Mouse (Mus musculus): ENCODE results near the gene Foxm1. TPM values are rescaled to one million over a fixed set of nuclear protein-coding genes. Genes with fewer than 3 reads are reported as not detected.
"Not testable (repeated sequence)": the region's sequence is repeated elsewhere in the genome, so short reads cannot be mapped to it uniquely, and the experiment has no call there.

Foxm1 gene
- polyA plus RNA-seq, 1 experiment, result 10.8 TPM

DNA sequence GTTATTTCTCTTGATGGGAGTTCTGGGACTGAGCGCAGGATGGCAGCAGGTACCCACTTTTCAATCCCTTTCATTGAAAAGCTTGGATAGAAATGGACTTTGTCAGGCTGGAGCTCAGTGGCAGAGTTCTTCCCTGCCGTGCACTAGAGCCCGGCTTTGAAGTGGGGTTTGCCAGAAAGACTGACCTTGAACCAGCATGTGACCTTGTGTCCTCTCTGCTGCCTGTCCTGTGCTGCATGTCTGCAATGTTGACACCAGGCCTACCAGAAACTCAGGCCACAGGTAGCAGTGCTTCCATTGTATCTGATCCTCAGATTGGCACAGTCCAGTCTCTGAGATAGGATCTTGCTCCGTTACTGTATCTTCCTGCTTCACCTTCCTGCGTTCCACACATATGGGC, 7.3 kb downstream of the Foxm1 start:
- DNase-seq (ENCODE audit: low read depth in 1 of 2, low spot score in 2 of 2), result no peak
- Histone ChIP-seq H3K27me3 (ENCODE audit: control insufficient read depth, insufficient read depth, low read length) (no peaks in the 10 kb centered on the region), H3K36me3 (ENCODE audit: control insufficient read depth, insufficient read depth, low read length) (peaks cover 8% of the 10 kb centered on the region), H3K4me1 (ENCODE audit: control insufficient read depth, insufficient read depth, insufficient read length) (no peaks in the 10 kb centered on the region), H3K4me3 (ENCODE audit: extremely low read depth, insufficient read depth, insufficient read length) (no peak overlapping the region), H3K27ac (ENCODE audit: insufficient read depth, low read length) (no peak overlapping the region)
- no peak for TF ChIP-seq POLR2A (IDR thresholded peaks at IDR 0.05; ENCODE audit: low read depth, low read length)
- TF ChIP-seq CTCF (IDR thresholded peaks at IDR 0.05; ENCODE audit: extremely low read depth, insufficient read depth, insufficient read length, insufficient replicate concordance), result no peak
- 98% methylated on average over 5 of the region's 5 CpGs for WGBS

DNA sequence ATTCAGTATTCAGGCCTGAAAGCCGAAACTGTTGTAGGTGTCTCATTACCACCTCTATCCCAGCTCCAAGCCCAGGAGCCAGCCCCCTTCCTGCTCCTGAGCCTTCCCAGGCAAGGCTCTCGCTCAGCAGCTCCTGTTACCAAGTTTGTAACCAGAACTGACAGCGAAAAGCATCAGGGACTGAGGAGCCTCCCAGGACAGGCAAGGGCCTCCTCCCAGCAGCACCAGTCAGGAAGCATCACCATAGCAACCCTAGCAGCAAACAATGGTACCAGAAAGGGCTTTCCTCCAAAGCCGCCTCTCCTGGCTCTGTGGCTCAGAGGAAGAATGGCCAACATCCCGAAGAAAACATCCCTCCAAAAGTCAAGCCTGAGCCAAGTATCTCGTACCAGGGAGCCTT, 12.4 kb downstream of the Foxm1 start, which contains the start of the genes Tex52 and Gm44596:
Tex52 (plus strand) TSS at position 265 of the 400 bp plus-strand sequence.
Gm44596 (plus strand) TSS at position 312 of the 400 bp plus-strand sequence.
- no peak within 1 kb of the TSS for H3K27ac ChIP-seq (ENCODE audit: insufficient read depth, low read length)
- H3K27me3 ChIP-seq (ENCODE audit: control insufficient read depth, insufficient read depth, low read length), result no peaks in the 10 kb centered on the region
- H3K4me3 ChIP-seq (ENCODE audit: extremely low read depth, insufficient read depth, insufficient read length), result no peak within 1 kb of the TSS
- peaks cover 8% of the 10 kb centered on the region for H3K36me3 ChIP-seq (ENCODE audit: control insufficient read depth, insufficient read depth, low read length)
- TF ChIP-seq POLR2A (IDR thresholded peaks at IDR 0.05; ENCODE audit: low read depth, low read length) (no peak), CTCF (IDR thresholded peaks at IDR 0.05; ENCODE audit: extremely low read depth, insufficient read depth, insufficient read length, insufficient replicate concordance) (no peak)
- peaks cover 5% of the 10 kb centered on the region; the same call in 1 of the 2 replicates for H3K4me1 ChIP-seq (ENCODE audit: control insufficient read depth, insufficient read depth, insufficient read length)
- 88% methylated on average over 6 of the region's 6 CpGs for WGBS
- DNase-seq (ENCODE audit: low read depth in 1 of 2, low spot score in 2 of 2), result no peak

DNA sequence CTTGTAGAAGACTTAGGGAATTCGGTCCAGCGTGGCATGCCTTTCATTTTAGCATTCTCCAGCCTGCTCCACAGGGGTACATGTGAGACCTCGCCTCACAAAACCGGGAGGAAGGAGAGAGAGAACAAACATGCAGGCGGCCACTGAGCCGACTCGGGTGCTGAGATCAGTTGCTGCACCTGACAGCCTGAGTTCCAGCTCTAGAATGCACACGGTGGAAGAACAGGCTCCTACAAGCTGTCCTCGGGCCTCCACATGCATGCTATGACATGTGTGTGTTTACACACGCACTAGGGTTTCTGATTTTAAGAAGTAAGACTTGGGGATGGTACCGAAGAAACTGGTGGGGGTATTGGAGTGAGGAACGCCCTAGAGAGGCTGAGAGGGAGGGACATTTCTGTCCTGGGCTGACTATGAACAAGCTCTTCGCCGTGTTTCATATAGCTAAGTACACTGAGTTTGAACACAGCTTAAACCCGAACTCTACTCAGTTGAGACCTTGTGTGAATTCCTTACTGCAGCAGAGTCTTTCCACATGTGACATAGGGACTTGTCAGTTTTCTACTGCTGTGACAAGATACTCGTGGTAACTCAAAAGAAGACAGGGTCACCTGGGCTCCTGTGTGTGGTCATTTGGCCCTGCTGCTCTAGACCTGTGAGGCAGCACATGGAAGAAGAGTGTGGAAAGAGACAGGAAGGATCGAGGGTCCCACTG, 13.8 kb downstream of the Foxm1 start:
- peaks cover 7% of the 10 kb centered on the region; the same call in 1 of the 2 replicates for H3K4me1 ChIP-seq (ENCODE audit: control insufficient read depth, insufficient read depth, insufficient read length)
- no peak for TF ChIP-seq CTCF (IDR thresholded peaks at IDR 0.05; ENCODE audit: extremely low read depth, insufficient read depth, insufficient read length, insufficient replicate concordance)
- no peak for TF ChIP-seq POLR2A (IDR thresholded peaks at IDR 0.05; ENCODE audit: low read depth, low read length)
- DNase-seq (ENCODE audit: low read depth in 1 of 2, low spot score in 2 of 2), result no peak
- peaks cover 8% of the 10 kb centered on the region for H3K36me3 ChIP-seq (ENCODE audit: control insufficient read depth, insufficient read depth, low read length)
- no peaks in the 10 kb centered on the region for H3K27me3 ChIP-seq (ENCODE audit: control insufficient read depth, insufficient read depth, low read length)
- H3K27ac ChIP-seq (ENCODE audit: insufficient read depth, low read length), result no peak overlapping the region
- H3K4me3 ChIP-seq (ENCODE audit: extremely low read depth, insufficient read depth, insufficient read length), result no peak overlapping the region
- WGBS, result 95% methylated on average over 17 of the region's 17 CpGs

DNA sequence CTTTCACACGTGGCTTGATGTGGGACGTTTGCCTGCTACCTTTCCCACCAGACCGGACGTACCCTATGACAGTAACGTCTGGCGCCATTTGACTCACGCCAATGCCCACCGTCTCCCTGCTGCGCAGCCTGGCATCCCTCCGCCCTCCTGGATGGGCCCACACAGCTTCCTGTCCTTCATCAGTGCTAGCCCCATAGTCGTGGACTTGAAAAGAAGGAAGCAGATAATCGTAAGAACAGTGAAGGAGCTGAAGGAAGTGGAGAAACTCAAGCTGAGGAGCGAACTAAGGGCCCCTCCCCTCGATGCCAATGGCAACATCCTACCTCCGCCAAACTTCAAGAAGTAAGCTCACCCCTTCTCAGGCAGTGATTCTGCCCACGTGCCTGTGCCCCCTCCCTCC, 16.9 kb downstream of the Foxm1 start:
- no peaks in the 10 kb centered on the region for H3K36me3 ChIP-seq (ENCODE audit: control insufficient read depth, insufficient read depth, low read length)
- DNase-seq (ENCODE audit: low read depth in 1 of 2, low spot score in 2 of 2), result no peak
- no peaks in the 10 kb centered on the region for H3K27me3 ChIP-seq (ENCODE audit: control insufficient read depth, insufficient read depth, low read length)
- 67% methylated on average over 16 of the region's 16 CpGs for whole genome bisulfite sequencing
- H3K27ac ChIP-seq (ENCODE audit: insufficient read depth, low read length), result no peak overlapping the region
- TF ChIP-seq POLR2A (IDR thresholded peaks at IDR 0.05; ENCODE audit: low read depth, low read length), result no peak
- TF ChIP-seq CTCF (IDR thresholded peaks at IDR 0.05; ENCODE audit: extremely low read depth, insufficient read depth, insufficient read length, insufficient replicate concordance), result no peak
- H3K4me3 ChIP-seq (ENCODE audit: extremely low read depth, insufficient read depth, insufficient read length), result no peak overlapping the region
- H3K4me1 ChIP-seq (ENCODE audit: control insufficient read depth, insufficient read depth, insufficient read length), result peaks cover 14% of the 10 kb centered on the region; the same call in 1 of the 2 replicates

DNA sequence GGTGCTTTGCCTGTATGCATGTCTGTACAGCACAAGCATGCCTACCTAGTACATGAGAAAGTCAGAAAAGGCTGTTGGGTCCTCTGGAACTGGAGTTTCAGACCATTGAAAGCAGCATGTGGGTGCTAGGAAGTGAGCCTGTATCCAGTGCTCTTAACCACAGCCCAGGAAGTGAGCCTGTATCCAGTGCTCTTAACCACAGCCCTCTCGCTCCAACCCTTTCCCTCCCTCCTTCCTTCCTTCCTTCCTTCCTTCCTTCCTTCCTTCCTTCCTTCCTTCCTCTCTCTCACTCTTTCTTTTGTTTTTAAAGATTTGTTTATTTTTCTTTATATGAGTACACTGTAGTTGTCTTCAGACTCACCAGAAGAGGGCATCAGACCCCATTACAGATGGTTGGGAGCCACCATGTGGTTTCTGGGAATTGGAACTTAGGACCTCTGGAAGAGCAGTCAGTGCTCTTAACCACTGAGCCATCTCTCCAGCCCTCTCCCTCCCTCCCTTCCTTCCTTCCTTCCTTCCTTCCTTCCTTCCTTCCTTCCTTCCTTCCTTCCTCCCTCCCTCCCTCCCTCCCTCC, 17.9 kb downstream of the Foxm1 start:
- WGBS, result 11% methylated on average over 1 of the region's 1 CpGs
- DNase-seq (ENCODE audit: low read depth in 1 of 2, low spot score in 2 of 2); H3K36me3 ChIP-seq (ENCODE audit: control insufficient read depth, insufficient read depth, low read length); H3K27ac ChIP-seq (ENCODE audit: insufficient read depth, low read length); H3K27me3 ChIP-seq (ENCODE audit: control insufficient read depth, insufficient read depth, low read length); H3K4me3 ChIP-seq (ENCODE audit: extremely low read depth, insufficient read depth, insufficient read length): not testable (repeated sequence)
- peaks cover 14% of the 10 kb centered on the region; the same call in 1 of the 2 replicates for H3K4me1 ChIP-seq (ENCODE audit: control insufficient read depth, insufficient read depth, insufficient read length)

DNA sequence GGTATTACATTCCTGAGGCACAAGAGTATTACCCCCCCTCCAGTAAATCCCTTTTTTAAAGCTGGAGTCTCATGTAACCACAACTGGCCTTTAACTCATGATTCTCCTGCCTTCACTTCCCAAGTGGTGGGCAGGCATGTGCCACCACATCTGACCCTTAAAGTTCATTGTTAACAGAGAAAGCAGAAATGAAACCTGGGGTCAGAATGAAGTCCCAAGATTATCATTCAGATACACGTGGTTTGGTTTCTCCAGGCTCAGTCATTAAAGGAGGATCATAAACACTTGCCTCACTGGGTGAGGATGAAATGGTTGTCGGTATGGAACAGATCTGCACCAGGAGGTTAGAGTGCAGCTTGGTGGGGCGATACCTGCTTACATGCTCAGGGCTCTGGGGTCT, 18.5 kb downstream of the Foxm1 start:
- no peak for TF ChIP-seq POLR2A (IDR thresholded peaks at IDR 0.05; ENCODE audit: low read depth, low read length)
- no peak for TF ChIP-seq CTCF (IDR thresholded peaks at IDR 0.05; ENCODE audit: extremely low read depth, insufficient read depth, insufficient read length, insufficient replicate concordance)
- DNase-seq (ENCODE audit: low read depth in 1 of 2, low spot score in 2 of 2), result no peak
- no peaks in the 10 kb centered on the region for H3K27me3 ChIP-seq (ENCODE audit: control insufficient read depth, insufficient read depth, low read length)
- WGBS, result 42% methylated on average over 3 of the region's 3 CpGs
- H3K4me3 ChIP-seq (ENCODE audit: extremely low read depth, insufficient read depth, insufficient read length), result no peak overlapping the region
- peaks cover 14% of the 10 kb centered on the region; the same call in 1 of the 2 replicates for H3K4me1 ChIP-seq (ENCODE audit: control insufficient read depth, insufficient read depth, insufficient read length)
- no peak overlapping the region for H3K27ac ChIP-seq (ENCODE audit: insufficient read depth, low read length)
- no peaks in the 10 kb centered on the region for H3K36me3 ChIP-seq (ENCODE audit: control insufficient read depth, insufficient read depth, low read length)

DNA sequence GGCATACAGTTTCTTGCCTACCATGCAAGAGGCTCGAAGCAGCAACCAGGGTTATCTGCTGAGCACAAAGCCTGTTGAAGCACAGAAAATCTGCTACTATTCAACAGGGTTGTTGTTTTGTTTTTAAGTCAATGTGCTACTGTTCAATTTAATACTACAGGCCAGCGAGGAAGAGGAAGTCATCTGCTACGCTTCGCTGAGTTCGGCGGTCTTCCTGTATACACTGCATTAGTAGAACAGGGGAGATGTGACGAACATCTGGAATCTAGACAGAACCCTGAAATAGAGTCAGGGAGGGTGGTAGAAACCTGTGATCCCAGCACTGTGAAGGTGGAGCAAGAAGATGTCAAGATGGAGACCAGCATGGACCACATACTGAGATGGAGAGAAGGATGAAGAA, 21.0 kb downstream of the Foxm1 start:
- Histone ChIP-seq H3K27ac (ENCODE audit: insufficient read depth, low read length) (0 out of 2 replicates have a peak overlapping the region, but pooled peaks have one; percentile 47), H3K27me3 (ENCODE audit: control insufficient read depth, insufficient read depth, low read length) (no peaks in the 10 kb centered on the region), H3K4me3 (ENCODE audit: extremely low read depth, insufficient read depth, insufficient read length) (no peak overlapping the region), H3K4me1 (ENCODE audit: control insufficient read depth, insufficient read depth, insufficient read length) (peaks cover 14% of the 10 kb centered on the region; the same call in 1 of the 2 replicates), H3K36me3 (ENCODE audit: control insufficient read depth, insufficient read depth, low read length) (no peaks in the 10 kb centered on the region)
- 15% methylated on average over 7 of the region's 7 CpGs for WGBS
- TF ChIP-seq CTCF (IDR thresholded peaks at IDR 0.05; ENCODE audit: extremely low read depth, insufficient read depth, insufficient read length, insufficient replicate concordance), result no peak
- no peak for TF ChIP-seq POLR2A (IDR thresholded peaks at IDR 0.05; ENCODE audit: low read depth, low read length)
- peak; percentile 46 to 72 for DNase-seq (ENCODE audit: low read depth in 1 of 2, low spot score in 2 of 2)

Measured in spleen, adult 2 months (tissue).